Mouse (Mus musculus) thymus, adult 2 months (tissue): ENCODE measurements around the gene Alx1.

Experiments
- CTCF ChIP-seq: fragments of 200-500 bp; IDR thresholded peaks from 2 replicates; pipeline ENCODE4 v1.5.1; 2012; ENCODE audit warnings: mild to moderate bottlenecking, control low read depth, low read length, moderate library complexity, borderline replicate concordance; ENCODE audit not compliant: control insufficient read depth, poor library complexity, insufficient read depth; ENCODE audit errors: extremely low read depth
- POLR2A ChIP-seq: fragments of 200-500 bp; IDR thresholded peaks from 2 replicates; pipeline ENCODE4 v1.6.1; 2012; ENCODE audit warnings: mild to moderate bottlenecking, low read length, control low read depth, moderate library complexity; ENCODE audit not compliant: control insufficient read depth, poor library complexity, insufficient read depth; ENCODE audit errors: extremely low read depth

DNA sequence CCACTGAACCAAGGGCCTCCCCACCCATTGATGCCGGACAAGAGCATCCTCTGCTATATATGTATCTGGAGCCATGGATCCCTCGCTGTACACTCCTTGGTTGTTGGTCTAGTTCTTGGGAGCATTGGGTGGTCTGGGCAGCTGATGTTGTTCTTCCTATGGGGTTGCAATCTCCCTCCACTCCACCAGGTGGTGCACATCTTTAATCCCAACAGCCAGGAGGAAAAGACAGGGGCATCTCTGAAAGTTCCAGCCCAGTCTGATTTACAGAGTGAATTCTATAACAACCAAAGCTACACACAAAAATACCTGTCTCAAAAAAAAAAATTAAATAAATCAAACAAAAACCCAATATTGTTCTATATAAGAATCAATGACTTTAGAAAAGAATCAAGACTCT, 70.4 kb downstream of the Alx1 start:
- no peak for TF ChIP-seq CTCF
- TF ChIP-seq POLR2A = no peak
